Mouse (Mus musculus): Measurements from ENCODE around the gene Apobec2. TPM values are rescaled to one million over a fixed set of nuclear protein-coding genes. Genes with fewer than 3 reads are reported as not detected.
A peak's percentile ranks its signal among the peaks of the same experiment; 100 is the strongest.
"Not testable (repeated sequence)": the region's sequence is repeated elsewhere in the genome, so short reads cannot be mapped to it uniquely, and the experiment has no call there.

The Apobec2 gene
- polyA plus RNA-seq (2015; fragmentation: Nextera tagmentation; extraction: Ambion mirVana) = 177 and 212 TPM in 2 replicates

GRCm38 (mm10) chr17:48432158-48432980 lies at the start of gene Apobec2:
TSS of gene Apobec2 (minus strand) at chr17:48432930.
- Histone ChIP-seq H3K9me3 (replicated peaks) (no peaks in the 10 kb centered on the region), H3K4me1 (replicated peaks) (peaks cover 72% of the 10 kb centered on the region), H3K36me3 (0 out of 2 replicates have a peak, but pooled peaks cover 3% of the 10 kb centered on the region), H3K9ac (peak within 1 kb of the TSS; percentile 65), H3K27me3 (no peaks in the 10 kb centered on the region), H3K27ac (peak within 1 kb of the TSS; percentile 96), H3K4me3 (peak within 1 kb of the TSS; percentile 58), H3K4me2 (peak within 1 kb of the TSS; percentile 63)
- ATAC-seq (replicated peaks; ENCODE audit: insufficient number of reproducible peaks, insufficient read depth, low FRiP score, low read depth) = peak; percentile 75
- WGBS = 21% methylated on average over 16 of the region's 16 CpGs

GRCm38 (mm10) chr17:48479952-48480351 lies 47.2 kb upstream of the Apobec2 start:
- Histone ChIP-seq H3K36me3 (no peaks in the 10 kb centered on the region), H3K4me1 (replicated peaks) (no peaks in the 10 kb centered on the region), H3K27me3 (no peaks in the 10 kb centered on the region), H3K9me3 (replicated peaks) (no peaks in the 10 kb centered on the region), H3K4me3 (no peak overlapping the region), H3K27ac (no peak overlapping the region), H3K9ac (no peak overlapping the region), H3K4me2 (no peak overlapping the region)
- WGBS = 82% methylated on average over 10 of the region's 10 CpGs
- ATAC-seq (replicated peaks; ENCODE audit: insufficient number of reproducible peaks, insufficient read depth, low FRiP score, low read depth) = no peak

- no peak for ATAC-seq (replicated peaks; ENCODE audit: insufficient number of reproducible peaks, insufficient read depth, low FRiP score, low read depth)
- H3K4me2 ChIP-seq = no peak overlapping the region
- H3K4me1 ChIP-seq (replicated peaks) = no peaks in the 10 kb centered on the region
- H3K9ac ChIP-seq = no peak overlapping the region
- WGBS = 85% methylated on average over 8 of the region's 8 CpGs
- no peaks in the 10 kb centered on the region for H3K36me3 ChIP-seq
- no peak overlapping the region for H3K27ac ChIP-seq
- no peak overlapping the region for H3K4me3 ChIP-seq
- no peaks in the 10 kb centered on the region for H3K9me3 ChIP-seq (replicated peaks)
- H3K27me3 ChIP-seq = no peaks in the 10 kb centered on the region
These were observed 42.7 kb upstream of the Apobec2 start for GRCm38 (mm10) chr17:48475444-48475843.

GRCm38 (mm10) chr17:48474282-48474681 lies 41.6 kb upstream of the Apobec2 start:
- H3K9me3 ChIP-seq (replicated peaks); H3K4me2 ChIP-seq; H3K9ac ChIP-seq; ATAC-seq (replicated peaks; ENCODE audit: insufficient number of reproducible peaks, insufficient read depth, low FRiP score, low read depth); H3K4me3 ChIP-seq; H3K27me3 ChIP-seq; H3K4me1 ChIP-seq (replicated peaks); H3K27ac ChIP-seq; H3K36me3 ChIP-seq: not testable (repeated sequence)
- WGBS = 73% methylated on average over 6 of the region's 6 CpGs

GRCm38 (mm10) chr17:48467395-48468231 lies 34.9 kb upstream of the Apobec2 start:
- Histone ChIP-seq H3K4me3 (peak overlapping the region; percentile 35), H3K9me3 (replicated peaks) (no peaks in the 10 kb centered on the region), H3K9ac (0 out of 2 replicates have a peak overlapping the region, but pooled peaks have one; percentile 14), H3K27me3 (peaks cover 17% of the 10 kb centered on the region; the same call in 1 of the 2 replicates), H3K27ac (no peak overlapping the region), H3K4me2 (peak overlapping the region; percentile 62), H3K4me1 (replicated peaks) (peaks cover 7% of the 10 kb centered on the region), H3K36me3 (no peaks in the 10 kb centered on the region)
- WGBS = 10% methylated on average over 22 of the region's 22 CpGs
- peak; percentile 31; the same call in 1 of the 2 replicates for ATAC-seq (replicated peaks; ENCODE audit: insufficient number of reproducible peaks, insufficient read depth, low FRiP score, low read depth)

- H3K27ac ChIP-seq = no peak overlapping the region
- peaks cover 17% of the 10 kb centered on the region; the same call in 1 of the 2 replicates for H3K27me3 ChIP-seq
- WGBS = 26% methylated on average over 22 of the region's 22 CpGs
- ATAC-seq (replicated peaks; ENCODE audit: insufficient number of reproducible peaks, insufficient read depth, low FRiP score, low read depth) = 0 out of 2 replicates have a peak, but pooled peaks have one; percentile 7
- H3K4me3 ChIP-seq = peak overlapping the region; percentile 35
- no peaks in the 10 kb centered on the region for H3K9me3 ChIP-seq (replicated peaks)
- 0 out of 2 replicates have a peak overlapping the region, but pooled peaks have one; percentile 14 for H3K9ac ChIP-seq
- peak overlapping the region; percentile 62 for H3K4me2 ChIP-seq
- peaks cover 7% of the 10 kb centered on the region for H3K4me1 ChIP-seq (replicated peaks)
- H3K36me3 ChIP-seq = no peaks in the 10 kb centered on the region
These were observed 34.2 kb upstream of the Apobec2 start for GRCm38 (mm10) chr17:48466769-48467394.

GRCm38 (mm10) chr17:48463391-48463790 lies 30.7 kb upstream of the Apobec2 start:
- no peak for ATAC-seq (replicated peaks; ENCODE audit: insufficient number of reproducible peaks, insufficient read depth, low FRiP score, low read depth)
- WGBS = 91% methylated on average over 4 of the region's 4 CpGs
- Histone ChIP-seq H3K27ac (no peak overlapping the region), H3K9me3 (replicated peaks) (no peaks in the 10 kb centered on the region), H3K27me3 (peaks cover 17% of the 10 kb centered on the region; the same call in 1 of the 2 replicates), H3K4me3 (no peak overlapping the region), H3K9ac (no peak overlapping the region), H3K4me1 (replicated peaks) (peaks cover 7% of the 10 kb centered on the region), H3K4me2 (no peak overlapping the region), H3K36me3 (no peaks in the 10 kb centered on the region)

GRCm38 (mm10) chr17:48462096-48462495 lies 29.4 kb upstream of the Apobec2 start:
- peaks cover 10% of the 10 kb centered on the region; the same call in 1 of the 2 replicates for H3K27me3 ChIP-seq
- no peak overlapping the region for H3K4me2 ChIP-seq
- no peak overlapping the region for H3K9ac ChIP-seq
- H3K27ac ChIP-seq = no peak overlapping the region
- peaks cover 3% of the 10 kb centered on the region for H3K4me1 ChIP-seq (replicated peaks)
- no peaks in the 10 kb centered on the region for H3K9me3 ChIP-seq (replicated peaks)
- H3K36me3 ChIP-seq = no peaks in the 10 kb centered on the region
- ATAC-seq (replicated peaks; ENCODE audit: insufficient number of reproducible peaks, insufficient read depth, low FRiP score, low read depth) = no peak
- WGBS = 89% methylated on average over 13 of the region's 13 CpGs
- H3K4me3 ChIP-seq = no peak overlapping the region

GRCm38 (mm10) chr17:48457971-48458653 lies 25.4 kb upstream of the Apobec2 start:
- 65% methylated on average over 13 of the region's 13 CpGs for WGBS
- no peaks in the 10 kb centered on the region for H3K9me3 ChIP-seq (replicated peaks)
- H3K9ac ChIP-seq = no peak overlapping the region
- no peak for ATAC-seq (replicated peaks; ENCODE audit: insufficient number of reproducible peaks, insufficient read depth, low FRiP score, low read depth)
- H3K4me2 ChIP-seq = no peak overlapping the region
- H3K36me3 ChIP-seq = no peaks in the 10 kb centered on the region
- H3K27me3 ChIP-seq = no peaks in the 10 kb centered on the region
- H3K4me1 ChIP-seq (replicated peaks) = no peaks in the 10 kb centered on the region
- no peak overlapping the region for H3K27ac ChIP-seq
- no peak overlapping the region for H3K4me3 ChIP-seq

- Histone ChIP-seq H3K9me3 (replicated peaks) (no peaks in the 10 kb centered on the region), H3K27me3 (no peaks in the 10 kb centered on the region), H3K4me1 (replicated peaks) (no peaks in the 10 kb centered on the region), H3K27ac (no peak overlapping the region), H3K36me3 (no peaks in the 10 kb centered on the region), H3K9ac (no peak overlapping the region), H3K4me2 (no peak overlapping the region), H3K4me3 (no peak overlapping the region)
- ATAC-seq (replicated peaks; ENCODE audit: insufficient number of reproducible peaks, insufficient read depth, low FRiP score, low read depth) = no peak
- WGBS = 84% methylated on average over 2 of the region's 2 CpGs
These were observed 23.2 kb upstream of the Apobec2 start for GRCm38 (mm10) chr17:48455955-48456354.
